Mouse (Mus musculus): ENCODE measurements around the gene Abl1.

- TF ChIP-seq CTCF (conservative IDR thresholded peaks at IDR 0.05 in 1 of 2, IDR thresholded peaks at IDR 0.05 in 1 of 2; ENCODE audit: low read depth in 2 of 2, low read length in 2 of 2) (no peak), NELFE (IDR thresholded peaks at IDR 0.05; ENCODE audit: low read depth, low read length) (no peak), POLR2A (IDR thresholded peaks at IDR 0.05; ENCODE audit: low read depth, low read length) (no peak), ZC3H11A (IDR thresholded peaks at IDR 0.05; ENCODE audit: low read depth, low read length) (no peak), ZNF384 (IDR thresholded peaks at IDR 0.05; ENCODE audit: low read depth, low read length) (no peak), TBP (conservative IDR thresholded peaks at IDR 0.05; ENCODE audit: low read depth, low read length) (no peak), RCOR1 (conservative IDR thresholded peaks at IDR 0.05; ENCODE audit: low read depth, low read length) (no peak), EP300 (IDR thresholded peaks at IDR 0.05; ENCODE audit: low read length) (no peak), NRF1 (IDR thresholded peaks at IDR 0.05; ENCODE audit: low read depth, low read length) (no peak)
These were observed 114.6 kb downstream of the Abl1 start for GRCm38 (mm10) chr2:31802811-31803210.

Data from CH12.LX (cell line).